Mouse (Mus musculus): Measurements from ENCODE around the gene Iqschfp.

The Iqschfp gene

GRCm38 (mm10) chr3:67954459-67955065, 62.5 kb downstream of the Iqschfp start:
- no peak for DNase-seq (ENCODE audit: low spot score in 2 of 2)

DNA sequence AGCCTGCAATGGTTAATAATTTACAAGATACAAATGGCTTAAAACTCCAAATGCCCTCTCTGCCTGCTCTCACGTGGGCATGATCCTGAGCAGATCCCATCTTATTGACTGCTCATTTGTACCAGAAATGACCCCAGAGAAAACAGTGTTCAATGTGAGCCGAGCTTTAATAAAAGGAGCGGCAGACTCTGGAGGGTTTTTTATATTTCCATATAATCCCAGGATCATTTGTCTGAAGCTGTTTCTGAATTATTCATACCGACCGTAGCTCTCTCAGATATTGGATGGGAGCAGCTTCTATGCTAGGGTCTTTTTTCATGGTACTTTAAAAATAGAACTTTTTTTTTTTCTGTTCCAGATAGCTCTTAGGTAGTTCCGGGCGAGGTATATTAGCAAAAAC, 67.6 kb downstream of the Iqschfp start:
- DNase-seq (ENCODE audit: low spot score in 2 of 2): no peak

- DNase-seq (ENCODE audit: low spot score in 2 of 2): no peak
These were observed 68.1 kb downstream of the Iqschfp start for GRCm38 (mm10) chr3:67960133-67960532.

DNA sequence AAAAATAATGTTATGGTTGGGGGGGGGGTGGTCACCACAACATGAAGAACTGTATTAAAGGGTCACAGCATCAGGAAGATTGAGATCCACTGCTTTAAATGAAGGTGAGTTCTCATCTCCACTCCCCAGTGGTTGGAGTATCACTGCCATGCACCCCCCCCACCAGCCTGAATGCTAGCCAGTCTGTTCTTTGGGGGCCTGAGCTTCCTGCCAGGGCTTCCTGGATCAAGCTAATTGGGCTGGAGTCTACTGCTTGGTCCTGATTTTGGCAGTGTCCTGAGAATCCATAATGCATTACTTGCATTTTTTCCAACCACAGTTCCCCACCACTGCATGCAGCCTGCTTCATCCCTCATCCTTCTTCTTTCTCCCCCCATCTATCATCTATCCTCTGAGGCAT, 68.7 kb downstream of the Iqschfp start:
- DNase-seq (ENCODE audit: low spot score in 2 of 2): no peak

- no peak for DNase-seq (ENCODE audit: low spot score in 2 of 2)
These were observed 70.1 kb downstream of the Iqschfp start for GRCm38 (mm10) chr3:67961934-67962639.

- no peak for DNase-seq (ENCODE audit: low spot score in 2 of 2)
These were observed 82.4 kb downstream of the Iqschfp start for GRCm38 (mm10) chr3:67974340-67974998.

- DNase-seq (ENCODE audit: low spot score in 2 of 2): no peak
These were observed 88.0 kb downstream of the Iqschfp start for GRCm38 (mm10) chr3:67980006-67980405.

DNA sequence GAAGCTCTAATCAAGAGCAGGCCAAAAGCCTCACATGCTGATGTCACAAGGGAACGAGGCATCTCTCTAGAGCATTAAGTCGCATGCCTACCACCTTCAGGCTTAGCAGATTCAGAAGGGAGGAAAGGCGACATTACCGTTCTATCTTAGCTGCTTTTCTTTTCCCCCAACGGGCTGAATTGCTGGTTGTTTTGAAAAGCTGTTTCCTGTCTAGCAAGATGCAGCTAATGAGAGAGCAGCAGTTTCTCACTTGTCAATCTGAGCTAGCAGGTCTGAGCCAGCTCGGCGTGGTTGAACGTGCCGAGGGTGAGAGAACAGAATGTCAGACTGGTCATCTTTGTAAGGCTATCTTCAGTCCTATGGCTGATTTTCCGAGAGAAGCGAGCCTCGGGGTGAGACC, 91.3 kb downstream of the Iqschfp start:
- no peak for DNase-seq (ENCODE audit: low spot score in 2 of 2)

GRCm38 (mm10) chr3:68002415-68002814, 110.4 kb downstream of the Iqschfp start:
- no peak for DNase-seq (ENCODE audit: low spot score in 2 of 2)

- no peak for DNase-seq (ENCODE audit: low spot score in 2 of 2)
These were observed 120.3 kb downstream of the Iqschfp start for GRCm38 (mm10) chr3:68012342-68012741.

DNA sequence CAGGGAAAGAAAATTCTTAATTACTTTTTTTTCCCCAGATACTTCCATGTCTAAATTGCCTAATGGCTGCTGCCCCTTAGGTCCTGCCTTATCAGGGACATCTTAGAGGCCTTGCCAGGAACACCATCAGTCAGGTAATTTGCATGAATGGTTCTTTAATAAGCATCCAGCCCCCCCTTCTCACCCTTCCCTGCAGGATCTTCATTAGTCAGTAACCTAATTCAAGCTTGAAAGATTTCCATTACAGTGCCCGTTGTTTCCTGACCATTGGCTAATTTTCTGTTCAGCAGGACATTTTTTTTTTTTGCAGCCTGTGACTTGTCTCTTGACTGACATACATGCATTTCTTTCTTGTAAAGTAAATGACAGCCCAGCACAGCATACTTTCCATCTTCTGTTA, 123.8 kb downstream of the Iqschfp start:
- no peak for DNase-seq (ENCODE audit: low spot score in 2 of 2)

- DNase-seq (ENCODE audit: low spot score in 2 of 2): no peak
These were observed 127.4 kb downstream of the Iqschfp start for GRCm38 (mm10) chr3:68019401-68019800.

DNA sequence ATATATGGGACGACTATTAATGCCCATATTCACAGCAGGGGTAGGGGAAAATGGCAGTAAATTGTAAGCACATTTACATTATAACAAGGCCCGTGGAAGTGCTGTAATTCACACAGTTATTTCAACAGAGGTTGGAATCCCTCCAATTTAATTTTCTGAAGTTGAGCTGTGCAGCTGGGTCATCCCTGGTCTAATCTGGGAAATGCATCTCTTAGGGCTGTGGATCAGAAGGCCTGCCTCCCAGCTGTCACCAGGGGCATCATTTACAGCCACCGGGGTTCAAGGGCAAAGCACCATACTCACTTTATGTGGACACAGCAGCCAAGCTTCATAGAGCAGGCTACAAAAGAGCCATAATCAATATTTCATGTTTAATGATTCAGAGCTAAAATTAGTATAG, 144.1 kb downstream of the Iqschfp start:
- no peak for DNase-seq (ENCODE audit: low spot score in 2 of 2)

GRCm38 (mm10) chr3:68042951-68043350, 150.9 kb downstream of the Iqschfp start:
- DNase-seq (ENCODE audit: low spot score in 2 of 2): no peak

DNA sequence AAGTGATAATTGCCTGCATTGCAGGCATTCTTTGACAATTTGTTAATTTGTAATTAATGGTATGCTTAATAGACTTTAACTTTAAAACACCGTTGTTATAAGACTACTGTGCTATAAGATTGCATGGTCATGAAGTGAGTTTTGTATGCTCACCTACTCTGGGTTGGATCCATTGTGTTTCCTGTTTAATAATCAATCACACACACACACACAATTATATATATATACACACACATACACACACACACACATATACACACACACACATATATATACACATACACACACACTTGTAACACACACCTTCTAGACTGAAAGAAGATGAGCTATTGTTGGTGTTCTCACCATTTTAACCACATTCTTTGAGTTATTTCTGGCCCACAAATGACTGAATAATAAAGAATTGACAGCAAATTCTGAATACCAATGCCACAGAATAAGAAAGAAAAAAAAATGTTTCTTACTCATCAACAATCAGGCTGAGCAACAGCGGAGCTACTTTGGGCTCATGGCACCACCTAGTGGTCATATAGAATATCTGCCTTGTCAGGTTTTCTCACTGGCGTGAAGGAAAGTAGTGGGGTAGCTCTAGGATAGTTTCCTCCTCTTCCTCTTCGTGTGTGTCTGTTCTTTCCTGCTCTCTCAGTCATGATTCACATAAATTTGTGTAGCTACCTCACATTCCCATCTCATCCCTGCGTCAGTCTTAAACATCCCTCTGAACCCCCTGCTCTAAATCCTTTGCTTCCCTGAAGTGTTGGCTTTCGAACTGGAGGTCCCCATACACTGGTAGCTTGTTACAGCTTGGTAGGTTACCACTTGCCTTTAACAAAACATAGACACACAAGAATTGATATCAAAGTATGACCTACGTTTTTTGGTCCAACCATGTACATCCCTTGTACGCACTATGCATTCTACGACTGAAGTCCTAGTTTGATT, 153.7 kb downstream of the Iqschfp start:
- peak in 1 of 2 experiments; percentile 25 for DNase-seq (ENCODE audit: low spot score in 2 of 2)

DNA sequence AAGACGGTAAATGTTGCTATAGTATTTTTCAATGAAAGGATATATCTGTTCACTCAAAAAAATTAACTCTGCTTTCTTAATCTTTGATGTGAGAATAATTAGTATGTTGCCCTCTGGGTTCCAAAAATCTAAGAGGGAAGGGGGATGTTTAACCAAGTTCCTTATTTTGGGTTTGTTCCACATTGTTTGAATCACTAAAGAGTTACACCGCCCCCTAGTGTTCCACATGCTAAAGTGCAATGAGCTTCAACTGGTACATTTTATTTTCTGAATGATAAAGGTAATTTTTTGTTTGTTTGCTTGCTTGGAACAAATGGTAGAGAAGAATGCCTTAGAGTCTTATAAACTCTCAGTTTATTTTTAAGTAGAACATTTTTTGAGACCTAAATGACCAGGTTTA, 161.5 kb downstream of the Iqschfp start:
- peak in 1 of 2 experiments; percentile 21 for DNase-seq (ENCODE audit: low spot score in 2 of 2)

GRCm38 (mm10) chr3:68055071-68055470, 163.0 kb downstream of the Iqschfp start:
- DNase-seq (ENCODE audit: low spot score in 2 of 2): no peak

DNA sequence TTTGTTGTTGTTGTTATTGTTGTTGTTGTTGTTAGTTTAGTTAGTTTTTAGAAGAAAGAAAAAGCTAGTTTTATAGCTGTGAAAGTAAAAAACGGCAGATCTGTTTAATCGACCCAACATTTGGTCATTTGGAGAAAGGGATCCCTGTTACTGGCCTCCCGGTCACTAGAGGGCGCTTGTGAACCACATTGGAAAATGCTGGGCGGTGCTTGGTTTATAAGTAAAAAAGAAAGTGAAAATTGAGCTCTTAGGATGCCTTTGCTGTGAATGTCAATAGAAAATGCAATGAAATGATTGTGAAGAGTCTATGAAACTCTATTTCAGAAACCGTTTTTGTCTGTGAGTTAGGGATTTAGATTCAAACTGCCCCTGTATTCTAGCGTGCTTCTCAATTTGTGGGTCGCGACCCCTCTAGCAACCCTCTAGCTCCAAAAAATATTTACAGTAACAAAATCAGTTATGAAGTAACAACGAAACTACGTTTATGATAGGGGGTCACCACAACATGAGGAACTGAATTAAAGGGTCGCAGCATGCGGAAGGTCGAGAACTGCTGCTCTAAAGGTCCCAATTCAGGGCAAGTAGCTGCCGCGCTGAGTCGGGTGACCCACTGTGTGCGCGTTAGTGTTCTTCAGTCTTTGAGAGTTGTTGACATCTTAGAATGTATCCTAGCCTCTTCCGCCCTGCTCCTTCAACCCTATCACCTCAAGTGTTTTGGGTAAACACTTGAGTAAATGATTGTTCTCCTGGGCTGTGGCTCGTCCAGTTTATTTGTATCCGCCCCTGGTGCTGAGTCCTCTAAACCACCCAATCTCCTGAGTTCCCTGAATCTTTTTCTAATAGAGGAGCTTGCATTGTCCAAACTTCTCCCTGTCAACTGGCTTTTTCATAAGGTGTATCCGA, 164.6 kb downstream of the Iqschfp start:
- peak; percentile 28 to 79 for DNase-seq (ENCODE audit: low spot score in 2 of 2)

DNA sequence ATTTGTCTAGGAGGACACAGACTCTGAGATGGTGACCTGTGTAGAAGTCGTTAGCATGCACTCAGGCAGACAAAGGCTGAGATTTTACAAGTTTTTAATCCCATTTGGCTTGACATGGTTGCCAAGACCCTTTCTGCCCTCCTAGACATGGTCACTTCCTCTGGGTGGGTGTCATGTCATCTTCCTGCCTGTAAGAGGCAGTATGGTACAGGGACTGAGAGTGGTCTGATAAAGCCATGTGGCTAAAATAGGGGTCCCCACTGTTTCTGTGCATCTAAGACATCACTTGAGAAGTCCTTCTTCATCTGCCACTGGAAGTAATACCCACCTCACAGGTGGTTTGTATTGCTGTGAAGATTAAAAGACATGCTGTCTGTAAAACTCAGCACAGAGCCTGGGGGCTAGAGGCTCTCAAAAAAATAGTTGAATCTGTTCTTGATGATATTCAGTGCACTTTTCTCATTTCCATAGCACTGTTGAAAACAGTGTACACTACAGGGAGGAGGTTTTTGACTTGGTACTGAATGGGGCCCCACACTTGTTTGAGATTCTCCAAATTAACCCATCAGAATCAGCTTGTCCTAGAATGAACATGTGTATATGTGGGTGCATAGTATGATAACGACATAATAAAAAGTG, 167.2 kb downstream of the Iqschfp start:
- DNase-seq (ENCODE audit: low spot score in 2 of 2): peak in 1 of 2 experiments; percentile 16

DNA sequence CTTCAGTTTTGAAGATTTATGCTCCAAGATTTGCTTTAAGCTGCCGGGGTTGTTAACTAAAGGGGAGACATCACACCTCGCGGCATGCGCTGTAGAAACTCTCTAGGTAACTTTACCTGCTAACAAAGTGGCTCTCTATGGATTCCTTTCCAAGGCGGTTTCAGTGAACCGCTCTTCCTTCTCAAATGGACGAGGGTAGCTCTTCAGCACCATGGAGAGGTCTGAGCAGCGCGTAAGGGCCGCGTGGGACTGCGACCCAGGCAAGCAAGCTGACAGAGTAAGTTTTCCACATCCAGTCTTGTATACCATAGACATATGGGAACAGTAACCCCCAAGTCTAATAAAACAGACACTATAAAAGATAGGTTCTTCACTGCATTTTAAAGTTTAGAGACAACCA, 172.7 kb downstream of the Iqschfp start, which contains the start of gene Schip1:
Schip1 (plus strand) TSS at position 72 of the 400 bp plus-strand sequence.
- DNase-seq (ENCODE audit: low spot score in 2 of 2): peak in 1 of 2 experiments; percentile 33

Data from spleen, postnatal 10 days (tissue).